Mouse (Mus musculus): ENCODE measurements at regions not wholly inside any gene's neighbourhood (a gene's known extent, or its start where the extent isn't known, plus 50 kb on each side); places are given as distances from the start of the nearest gene placed in this dataset.
"Not testable (repeated sequence)": the region's sequence is repeated elsewhere in the genome, so short reads cannot be mapped to it uniquely, and the experiment has no call there.

DNA sequence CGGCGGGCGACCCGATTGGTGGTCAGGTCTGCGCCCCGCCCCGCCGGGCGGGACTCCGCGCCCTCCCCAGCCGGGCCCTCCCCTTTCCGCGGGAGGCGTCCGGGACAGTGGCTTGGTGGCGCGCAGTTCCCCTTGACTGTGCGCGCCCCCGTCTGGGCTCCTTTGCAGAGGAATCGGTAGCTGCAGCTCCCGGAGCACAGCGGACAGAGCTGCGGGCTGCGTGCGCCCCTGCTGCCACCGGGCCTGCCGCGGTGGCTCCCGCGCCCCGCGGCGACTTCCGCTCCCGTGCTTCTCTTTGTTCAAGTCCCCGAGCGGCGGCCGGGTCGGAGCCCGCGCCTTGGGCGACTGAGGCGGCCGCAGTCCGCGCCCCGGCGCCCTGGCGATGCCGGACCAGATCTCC is 566.6 kb upstream of the Gm21863 start:
- H3K4me1 ChIP-seq (ENCODE audit: control insufficient read depth, insufficient read depth, low read length); H3K4me3 ChIP-seq (replicated peaks; ENCODE audit: extremely low read depth, low read depth, low read length): not testable (repeated sequence)
- peak; percentile 6 for DNase-seq
- 6% methylated on average over 46 of the region's 53 CpGs for WGBS
